Mouse (Mus musculus): ENCODE results near the gene Flot1. TPM values are rescaled to one million over a fixed set of nuclear protein-coding genes. Genes with fewer than 3 reads are reported as not detected.

Gene Flot1
- polyA plus RNA-seq, 1 experiment from 2014 or later: 80.2 TPM

DNA sequence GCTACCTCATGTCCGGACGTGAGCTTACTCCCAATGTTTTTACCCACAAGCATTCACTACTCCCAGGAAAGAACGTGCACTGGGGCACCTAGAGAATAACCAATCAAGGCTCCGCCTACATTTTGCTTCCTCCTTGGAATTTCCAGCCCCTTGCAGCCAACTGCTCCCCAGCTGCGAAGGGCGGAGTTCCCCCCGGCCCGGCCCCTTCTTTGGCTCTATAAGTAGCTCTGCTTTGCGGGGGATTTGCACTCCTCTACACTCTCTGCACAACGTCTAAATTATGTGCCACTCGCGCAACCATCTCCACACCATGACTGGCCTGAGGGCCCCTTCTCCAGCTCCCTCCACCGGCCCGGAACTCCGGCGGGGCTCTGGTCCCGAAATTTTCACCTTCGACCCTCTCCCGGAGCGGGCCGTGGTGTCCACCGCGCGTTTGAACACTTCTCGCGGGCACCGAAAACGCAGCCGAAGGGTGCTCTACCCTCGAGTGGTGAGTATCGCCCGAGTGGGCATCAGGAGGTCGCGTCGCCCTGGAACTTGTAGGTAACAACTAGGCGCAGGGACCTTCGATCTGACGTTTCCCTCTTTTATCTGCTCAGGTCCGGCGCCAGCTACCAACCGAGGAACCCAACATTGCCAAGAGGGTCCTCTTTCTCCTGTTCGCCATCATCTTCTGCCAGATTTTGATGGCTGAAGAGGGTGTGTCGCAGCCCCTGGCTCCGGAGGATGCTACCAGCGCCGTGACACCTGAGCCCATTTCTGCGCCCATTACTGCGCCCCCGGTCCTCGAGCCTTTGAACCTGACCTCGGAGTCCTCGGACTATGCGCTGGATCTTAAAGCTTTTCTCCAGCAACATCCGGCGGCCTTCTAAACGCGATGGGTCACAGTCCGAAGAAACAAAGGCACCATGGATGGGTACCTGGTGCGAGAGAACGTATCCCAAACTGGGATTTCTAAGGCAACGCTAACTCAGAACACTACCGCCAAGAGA is 1.3 kb upstream of the Flot1 start, which contains the start of gene Ier3:
Gene Ier3, plus strand, starts transcription at position 246 of the 992 bp plus-strand sequence.
- H3K4me3 ChIP-seq: peak within 1 kb of the TSS; percentile 89
- H3K9ac ChIP-seq: peak within 1 kb of the TSS; percentile 86
- peak within 1 kb of the TSS; percentile 91 for H3K4me2 ChIP-seq
- H3K27me3 ChIP-seq (replicated peaks): no peaks in the 10 kb centered on the region
- peak; percentile 67 for ATAC-seq (ENCODE audit: insufficient number of reproducible peaks, low FRiP score)
- WGBS: under 1% methylated on average over 62 of the region's 62 CpGs
- H3K4me1 ChIP-seq (replicated peaks): peaks cover 35% of the 10 kb centered on the region
- H3K36me3 ChIP-seq: peaks cover 18% of the 10 kb centered on the region
- peak within 1 kb of the TSS; percentile 89 for H3K27ac ChIP-seq (ENCODE audit: poor library complexity, severe bottlenecking)
- no peaks in the 10 kb centered on the region for H3K9me3 ChIP-seq (replicated peaks)

- 4% methylated on average over 11 of the region's 11 CpGs for WGBS
- peak overlapping the region; percentile 91 for H3K4me2 ChIP-seq
- peak overlapping the region; percentile 89 for H3K27ac ChIP-seq (ENCODE audit: poor library complexity, severe bottlenecking)
- H3K27me3 ChIP-seq (replicated peaks): no peaks in the 10 kb centered on the region
- H3K36me3 ChIP-seq: peaks cover 26% of the 10 kb centered on the region
- peak overlapping the region; percentile 89 for H3K4me3 ChIP-seq
- H3K9ac ChIP-seq: peak overlapping the region; percentile 86
- H3K9me3 ChIP-seq (replicated peaks): no peaks in the 10 kb centered on the region
- peaks cover 27% of the 10 kb centered on the region for H3K4me1 ChIP-seq (replicated peaks)
- ATAC-seq (ENCODE audit: insufficient number of reproducible peaks, low FRiP score): peak; percentile 0; the same call in 1 of the 2 replicates
Measured at GRCm38 (mm10) chr17:35822564-35822963, 466 bp upstream of the Flot1 start.

DNA sequence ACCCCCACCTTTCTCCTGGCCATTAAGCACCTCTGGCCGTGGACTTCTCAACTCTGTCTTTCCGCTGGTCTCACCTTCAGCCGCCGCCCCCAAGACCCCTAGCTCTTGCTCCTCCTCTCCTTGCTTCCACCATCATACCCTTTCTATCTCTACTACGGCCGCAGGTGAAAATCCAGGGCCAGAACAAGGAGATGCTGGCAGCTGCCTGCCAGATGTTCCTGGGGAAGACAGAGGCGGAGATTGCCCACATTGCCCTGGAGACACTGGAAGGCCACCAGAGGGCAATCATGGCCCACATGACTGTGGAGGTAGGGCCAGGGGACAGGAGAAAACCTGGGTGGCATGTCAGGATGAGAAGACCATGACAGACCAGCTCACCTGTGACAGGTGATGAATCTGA is 1.4 kb downstream of the Flot1 start:
- peak overlapping the region; percentile 84; the same call in 1 of the 2 replicates for H3K9ac ChIP-seq

DNA sequence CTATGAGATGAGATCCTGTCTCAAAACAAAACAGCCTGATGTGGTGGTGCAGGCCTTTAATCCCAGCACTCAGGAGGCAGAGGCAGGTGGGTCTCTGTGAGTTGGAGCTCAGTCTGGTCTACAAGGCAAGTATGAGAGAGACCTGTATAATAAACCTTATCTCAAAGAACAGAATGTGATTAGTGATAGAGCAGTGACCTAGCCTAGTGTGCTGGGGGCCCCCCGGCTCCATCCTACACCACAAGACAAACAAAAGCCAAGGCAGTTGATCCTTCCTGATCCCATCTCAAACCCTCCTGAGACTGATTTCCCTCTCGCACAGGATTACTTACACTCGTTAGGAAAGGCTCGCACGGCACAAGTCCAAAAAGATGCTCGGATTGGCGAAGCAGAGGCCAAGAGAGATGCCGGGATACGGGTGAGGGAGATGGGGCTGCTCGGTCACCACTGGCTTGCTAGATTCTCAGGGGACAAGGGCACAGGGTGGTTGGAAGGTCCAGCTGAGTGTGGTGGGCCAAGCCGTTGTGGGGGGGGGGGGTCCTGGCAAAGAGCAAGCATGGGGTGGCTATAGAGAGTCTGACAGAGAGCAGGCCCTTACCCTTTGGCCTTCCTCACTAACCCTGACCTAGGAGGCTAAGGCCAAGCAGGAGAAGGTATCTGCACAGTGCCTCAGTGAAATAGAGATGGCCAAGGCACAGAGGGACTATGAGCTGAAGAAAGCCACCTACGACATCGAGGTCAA is 2.2 kb downstream of the Flot1 start:
- Histone ChIP-seq H3K4me1 (replicated peaks) (peaks cover 34% of the 10 kb centered on the region), H3K27ac (ENCODE audit: poor library complexity, severe bottlenecking) (no peak overlapping the region), H3K36me3 (peaks cover 41% of the 10 kb centered on the region), H3K9me3 (replicated peaks) (0 out of 2 replicates have a peak, but pooled peaks cover 3% of the 10 kb centered on the region), H3K4me2 (no peak overlapping the region), H3K9ac (no peak overlapping the region), H3K4me3 (no peak overlapping the region), H3K27me3 (replicated peaks) (no peaks in the 10 kb centered on the region)
- no peak for ATAC-seq (ENCODE audit: insufficient number of reproducible peaks, low FRiP score)
- WGBS: 92% methylated on average over 13 of the region's 13 CpGs

More for the DNA sequence above, 1.4 kb downstream of the Flot1 start:
- H3K27ac ChIP-seq (ENCODE audit: poor library complexity, severe bottlenecking): no peak overlapping the region
- no peak for ATAC-seq (ENCODE audit: insufficient number of reproducible peaks, low FRiP score)
- H3K4me1 ChIP-seq (replicated peaks): peaks cover 26% of the 10 kb centered on the region
- 0 out of 2 replicates have a peak, but pooled peaks cover 3% of the 10 kb centered on the region for H3K9me3 ChIP-seq (replicated peaks)
- H3K4me3 ChIP-seq: peak overlapping the region; percentile 89; the same call in 1 of the 2 replicates
- peak overlapping the region; percentile 91 for H3K4me2 ChIP-seq
- WGBS: 62% methylated on average over 7 of the region's 7 CpGs
- no peaks in the 10 kb centered on the region for H3K27me3 ChIP-seq (replicated peaks)
- peaks cover 37% of the 10 kb centered on the region for H3K36me3 ChIP-seq

- WGBS: 2% methylated on average over 21 of the region's 21 CpGs
- Histone ChIP-seq H3K4me3 (no peak overlapping the region), H3K4me2 (peak overlapping the region; percentile 49), H3K27me3 (replicated peaks) (no peaks in the 10 kb centered on the region), H3K27ac (ENCODE audit: poor library complexity, severe bottlenecking) (0 out of 2 replicates have a peak overlapping the region, but pooled peaks have one; percentile 23), H3K9ac (no peak overlapping the region), H3K9me3 (replicated peaks) (0 out of 2 replicates have a peak, but pooled peaks cover 3% of the 10 kb centered on the region), H3K4me1 (replicated peaks) (peaks cover 30% of the 10 kb centered on the region), H3K36me3 (peaks cover 86% of the 10 kb centered on the region)
- ATAC-seq (ENCODE audit: insufficient number of reproducible peaks, low FRiP score): peak; percentile 75
Measured at GRCm38 (mm10) chr17:35829737-35830136, 6.7 kb downstream of the Flot1 start.

DNA sequence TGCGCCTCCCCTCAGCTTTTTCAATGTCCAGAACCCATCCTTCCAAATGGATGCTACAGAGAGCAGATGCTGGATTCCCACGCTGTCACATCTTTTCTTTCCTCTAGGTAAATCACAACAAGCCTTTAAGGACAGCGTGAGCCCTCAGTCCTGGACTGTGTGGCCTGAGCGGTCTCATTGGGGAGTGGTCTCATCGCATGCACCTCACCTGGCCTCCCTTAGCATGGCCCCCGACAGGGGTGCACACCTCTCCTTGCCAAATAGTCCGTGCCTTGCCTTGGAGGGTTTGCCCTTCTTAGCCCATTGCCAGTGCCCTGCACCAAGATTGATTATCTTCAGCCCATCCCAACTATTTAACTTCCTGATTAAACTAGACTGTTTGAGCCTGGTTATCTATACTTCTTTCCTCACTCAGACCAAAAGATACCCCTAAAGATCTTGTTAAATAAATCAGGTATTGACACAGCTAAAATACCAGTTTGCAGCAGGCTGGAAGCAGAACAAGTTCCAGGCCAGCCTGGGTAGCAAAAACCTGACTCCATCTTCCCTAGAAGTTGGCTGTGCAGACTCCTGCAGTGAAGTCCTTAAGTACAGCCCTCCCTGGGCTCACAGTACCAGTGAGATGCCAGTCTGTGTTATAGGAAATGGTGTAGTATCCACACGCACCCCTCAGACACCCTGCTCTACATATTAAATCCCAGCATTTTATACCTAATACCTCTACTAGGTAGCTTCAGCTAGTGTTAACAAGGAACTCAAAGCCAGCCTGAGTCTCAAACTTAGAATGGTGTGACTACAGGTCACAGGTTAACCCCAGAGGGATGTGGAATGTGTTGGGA is 9.6 kb downstream of the Flot1 start:
- Histone ChIP-seq H3K27me3 (replicated peaks) (no peaks in the 10 kb centered on the region), H3K9me3 (replicated peaks) (0 out of 2 replicates have a peak, but pooled peaks cover 3% of the 10 kb centered on the region), H3K4me1 (replicated peaks) (peaks cover 45% of the 10 kb centered on the region), H3K27ac (ENCODE audit: poor library complexity, severe bottlenecking) (no peak overlapping the region), H3K4me2 (no peak overlapping the region), H3K9ac (no peak overlapping the region), H3K4me3 (no peak overlapping the region), H3K36me3 (peaks cover 79% of the 10 kb centered on the region)
- WGBS: 71% methylated on average over 8 of the region's 8 CpGs
- ATAC-seq (ENCODE audit: insufficient number of reproducible peaks, low FRiP score): no peak

- peaks cover 45% of the 10 kb centered on the region for H3K4me1 ChIP-seq (replicated peaks)
- H3K27me3 ChIP-seq (replicated peaks): no peaks in the 10 kb centered on the region
- peaks cover 72% of the 10 kb centered on the region for H3K36me3 ChIP-seq
- WGBS: 22% methylated on average over 5 of the region's 5 CpGs
- H3K9ac ChIP-seq: no peak overlapping the region
- no peaks in the 10 kb centered on the region for H3K9me3 ChIP-seq (replicated peaks)
- no peak for ATAC-seq (ENCODE audit: insufficient number of reproducible peaks, low FRiP score)
- H3K4me3 ChIP-seq: no peak overlapping the region
- no peak overlapping the region for H3K4me2 ChIP-seq
- H3K27ac ChIP-seq (ENCODE audit: poor library complexity, severe bottlenecking): peak overlapping the region; percentile 12; the same call in 1 of the 2 replicates
Measured at GRCm38 (mm10) chr17:35833239-35833751, 10.3 kb downstream of the Flot1 start.

GRCm38 (mm10) chr17:35833894-35834293 is 10.9 kb downstream of the Flot1 start:
- H3K9ac ChIP-seq: no peak overlapping the region
- ATAC-seq (ENCODE audit: insufficient number of reproducible peaks, low FRiP score): no peak

GRCm38 (mm10) chr17:35834696-35835422 is 11.8 kb downstream of the Flot1 start:
- peaks cover 69% of the 10 kb centered on the region for H3K36me3 ChIP-seq
- H3K4me1 ChIP-seq (replicated peaks): peaks cover 48% of the 10 kb centered on the region
- H3K27ac ChIP-seq (ENCODE audit: poor library complexity, severe bottlenecking): no peak overlapping the region
- H3K9me3 ChIP-seq (replicated peaks): no peaks in the 10 kb centered on the region
- peak overlapping the region; percentile 91 for H3K4me2 ChIP-seq
- ATAC-seq (ENCODE audit: insufficient number of reproducible peaks, low FRiP score): no peak
- WGBS: 78% methylated on average over 26 of the region's 26 CpGs
- peak overlapping the region; percentile 81 for H3K4me3 ChIP-seq
- H3K27me3 ChIP-seq (replicated peaks): no peaks in the 10 kb centered on the region
- H3K9ac ChIP-seq: peak overlapping the region; percentile 93

More at GRCm38 (mm10) chr17:35833894-35834293, 10.9 kb downstream of the Flot1 start:
- peaks cover 45% of the 10 kb centered on the region for H3K4me1 ChIP-seq (replicated peaks)
- no peaks in the 10 kb centered on the region for H3K27me3 ChIP-seq (replicated peaks)
- H3K36me3 ChIP-seq: peaks cover 69% of the 10 kb centered on the region
- H3K4me3 ChIP-seq: peak overlapping the region; percentile 4; the same call in 1 of the 2 replicates
- H3K27ac ChIP-seq (ENCODE audit: poor library complexity, severe bottlenecking): 0 out of 2 replicates have a peak overlapping the region, but pooled peaks have one; percentile 31
- H3K9me3 ChIP-seq (replicated peaks): no peaks in the 10 kb centered on the region
- WGBS: 56% methylated on average over 5 of the region's 5 CpGs
- peak overlapping the region; percentile 14; the same call in 1 of the 2 replicates for H3K4me2 ChIP-seq
